Mouse (Mus musculus) fibroblast of lung, adult 2 months (primary cell): ENCODE data around the gene Sycp3.
"Not testable (repeated sequence)": the region's sequence is repeated elsewhere in the genome, so short reads cannot be mapped to it uniquely, and the experiment has no call there.

Source experiments
- DNase-seq: peaks from one replicate; pipeline ENCODE4 v3.0.0-alpha.2; 2011; ENCODE audit warnings: low read depth

The Sycp3 gene

GRCm38 (mm10) chr10:88501370-88501769 is 42.0 kb downstream of the Sycp3 start:
- no peak for DNase-seq

- no peak for DNase-seq
Measured at GRCm38 (mm10) chr10:88501886-88502765, 42.8 kb downstream of the Sycp3 start.

GRCm38 (mm10) chr10:88502919-88503318 is 43.5 kb downstream of the Sycp3 start:
- DNase-seq: no peak

- DNase-seq: no peak
Measured at GRCm38 (mm10) chr10:88503421-88504314, 44.3 kb downstream of the Sycp3 start, which contains the start of gene Chpt1. Gene Chpt1 (minus strand): TSS chr10:88504073.

GRCm38 (mm10) chr10:88504481-88504880 is 45.1 kb downstream of the Sycp3 start:
- no peak for DNase-seq

- DNase-seq: no peak
Measured at GRCm38 (mm10) chr10:88505256-88505655, 45.9 kb downstream of the Sycp3 start.

GRCm38 (mm10) chr10:88507691-88508143 is 48.3 kb downstream of the Sycp3 start:
- no peak for DNase-seq

- DNase-seq: no peak
Measured at GRCm38 (mm10) chr10:88510503-88511271, 51.3 kb downstream of the Sycp3 start.

GRCm38 (mm10) chr10:88511355-88511754 is 52.0 kb downstream of the Sycp3 start:
- no peak for DNase-seq

GRCm38 (mm10) chr10:88513574-88514135 is 54.3 kb downstream of the Sycp3 start:
- no peak for DNase-seq

GRCm38 (mm10) chr10:88514495-88514894 is 55.1 kb downstream of the Sycp3 start:
- peak; percentile 61 for DNase-seq

GRCm38 (mm10) chr10:88515049-88515448 is 55.7 kb downstream of the Sycp3 start:
- not testable (repeated sequence) for DNase-seq

- DNase-seq: no peak
Measured at GRCm38 (mm10) chr10:88522795-88523194, 63.4 kb downstream of the Sycp3 start.
